In the genomic region with DNA sequence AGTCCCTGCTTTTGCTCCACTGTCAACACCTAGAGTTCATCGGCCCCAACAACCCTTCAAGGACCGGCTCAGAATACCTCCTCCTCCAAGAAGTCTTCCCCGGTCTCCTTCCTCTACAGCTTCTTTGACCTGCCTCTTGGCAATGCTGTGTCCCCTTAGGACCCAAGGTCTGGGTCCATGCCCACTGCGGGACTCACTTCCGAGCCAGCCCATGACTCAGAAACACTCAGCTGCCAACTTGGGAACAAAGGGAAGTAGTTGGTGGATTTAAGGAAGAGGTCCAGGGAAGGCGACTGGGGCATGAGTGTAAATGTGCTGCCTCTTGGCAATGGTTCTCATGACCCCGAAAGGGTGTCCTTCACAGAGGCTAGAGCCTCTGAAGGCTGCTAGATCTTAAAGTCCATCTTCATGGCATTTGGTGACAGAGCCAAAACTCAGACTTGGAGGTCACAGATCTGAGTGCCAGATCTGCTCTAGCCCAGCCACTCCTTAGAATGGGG, we compare ENCODE assay signal across 19 mouse cellular contexts. TPM values are rescaled to one million over a fixed set of nuclear protein-coding genes. Genes with fewer than 3 reads are reported as not detected.
DNase-seq lines count a peak whose midpoint lies in the region; ATAC-seq lines count a peak whose summit lies in the region.
"Had no signal": no experiment of that assay in that cellular context is flagged by ENCODE, and none has a peak within 500 bp of the region (broad histone marks: within the 10 kb centered on the region; RNA-seq: fewer than 3 reads in every experiment).

No protein-coding gene starts in this region.

- H3K36me3 ChIP-seq in hindbrain, embryonic 10.5 days, result peaks cover 50% of the 10 kb centered on the region
- H3K36me3 ChIP-seq in hindbrain, embryonic 12.5 days, result peaks cover 48% of the 10 kb centered on the region
- peaks cover 32% of the 10 kb centered on the region for H3K36me3 ChIP-seq in midbrain, embryonic 16.5 days (ENCODE audit: control insufficient read depth, insufficient read depth, low read length)
- H3K36me3 ChIP-seq in midbrain, embryonic 11.5 days (ENCODE audit: control insufficient read depth, insufficient read depth, low read length), result peaks cover 12% of the 10 kb centered on the region

- peak overlapping the region; percentile 12; the same call in 1 of the 2 replicates for H3K4me3 ChIP-seq in hindbrain, embryonic 10.5 days
- H3K4me3 ChIP-seq in hindbrain, embryonic 12.5 days, result no peak overlapping the region
- H3K4me3 ChIP-seq in midbrain, embryonic 16.5 days (ENCODE audit: low read depth, low read length), result no peak overlapping the region
- no peak overlapping the region for H3K4me3 ChIP-seq in midbrain, embryonic 11.5 days (ENCODE audit: low read depth, low read length)
- H3K4me3 ChIP-seq: midbrain, embryonic 12.5 days had no signal

- no peaks in the 10 kb centered on the region for H3K9me3 ChIP-seq in hindbrain, embryonic 10.5 days
- H3K9me3 ChIP-seq in hindbrain, embryonic 12.5 days (replicated peaks), result no peaks in the 10 kb centered on the region
- H3K9me3 ChIP-seq in midbrain, embryonic 16.5 days (replicated peaks; ENCODE audit: control insufficient read depth, low read length, poor library complexity, severe bottlenecking), result no peaks in the 10 kb centered on the region
- no peaks in the 10 kb centered on the region for H3K9me3 ChIP-seq in midbrain, embryonic 11.5 days (ENCODE audit: control insufficient read depth, low read length)
- H3K9me3 ChIP-seq: embryonic facial prominence, embryonic 10.5 days; G1E; limb, embryonic 15.5 days; midbrain, embryonic 12.5 days had no signal

- no peak overlapping the region for H3K9ac ChIP-seq in hindbrain, embryonic 12.5 days
- 0 out of 2 replicates have a peak overlapping the region, but pooled peaks have one; percentile 20 for H3K9ac ChIP-seq in midbrain, embryonic 16.5 days (ENCODE audit: low read depth, low read length)
- H3K9ac ChIP-seq in midbrain, embryonic 11.5 days (ENCODE audit: low read length), result no peak overlapping the region
- H3K9ac ChIP-seq: limb, embryonic 15.5 days; lung, embryonic 14.5 days; midbrain, embryonic 12.5 days had no signal

- H3K27me3 ChIP-seq in hindbrain, embryonic 10.5 days (ENCODE audit: insufficient read depth, poor library complexity, severe bottlenecking), result peaks cover 52% of the 10 kb centered on the region
- peaks cover 25% of the 10 kb centered on the region; the same call in 1 of the 2 replicates for H3K27me3 ChIP-seq in hindbrain, embryonic 12.5 days
- no peaks in the 10 kb centered on the region for H3K27me3 ChIP-seq in midbrain, embryonic 16.5 days (ENCODE audit: control insufficient read depth, insufficient read depth, low read depth, low read length)
- peaks cover 5% of the 10 kb centered on the region for H3K27me3 ChIP-seq in midbrain, embryonic 11.5 days (ENCODE audit: control insufficient read depth, insufficient read depth, low read length)
- H3K27me3 ChIP-seq: limb, embryonic 15.5 days had no signal

- H3K27ac ChIP-seq in hindbrain, embryonic 10.5 days, result no peak overlapping the region
- no peak overlapping the region for H3K27ac ChIP-seq in hindbrain, embryonic 12.5 days
- no peak overlapping the region for H3K27ac ChIP-seq in midbrain, embryonic 16.5 days (ENCODE audit: low read length)
- no peak overlapping the region for H3K27ac ChIP-seq in midbrain, embryonic 11.5 days (ENCODE audit: low read depth, low read length)
- H3K27ac ChIP-seq: embryonic facial prominence, embryonic 10.5 days; limb, embryonic 15.5 days; macrophage; midbrain, embryonic 12.5 days had no signal

- H3K4me2 ChIP-seq in hindbrain, embryonic 12.5 days (replicated peaks), result no peak overlapping the region
- H3K4me2 ChIP-seq in midbrain, embryonic 16.5 days (ENCODE audit: low read length), result no peak overlapping the region
- no peak overlapping the region for H3K4me2 ChIP-seq in midbrain, embryonic 11.5 days
- H3K4me2 ChIP-seq: midbrain, embryonic 12.5 days had no signal

- ATAC-seq in hindbrain, embryonic 12.5 days (ENCODE audit: low FRiP score), result no peak
- ATAC-seq in midbrain, embryonic 16.5 days, result no peak
- ATAC-seq in midbrain, embryonic 11.5 days (ENCODE audit: low FRiP score), result no peak
- ATAC-seq: CD4-positive, CD25-positive, alpha-beta regulatory T cell, adult 4 months; forebrain, embryonic 16.5 days had no signal

- peaks cover 19% of the 10 kb centered on the region for H3K4me1 ChIP-seq in hindbrain, embryonic 10.5 days (replicated peaks)
- H3K4me1 ChIP-seq in hindbrain, embryonic 12.5 days, result peaks cover 12% of the 10 kb centered on the region
- peaks cover 10% of the 10 kb centered on the region for H3K4me1 ChIP-seq in midbrain, embryonic 16.5 days (ENCODE audit: control insufficient read depth, insufficient read depth, low read length)
- H3K4me1 ChIP-seq in midbrain, embryonic 11.5 days (ENCODE audit: control insufficient read depth, insufficient read depth, low read length), result peaks cover 5% of the 10 kb centered on the region; the same call in 1 of the 2 replicates

- no peak for DNase-seq in hindbrain, embryonic 10.5 days (ENCODE audit: low spot score)
- DNase-seq in midbrain, embryonic 11.5 days (ENCODE audit: low spot score, missing footprints), result no peak
- DNase-seq in adrenal gland, adult 8-10 months, result peak; percentile 80
- DNase-seq in frontal cortex, postnatal 25 days (ENCODE audit: low spot score in 2 of 2), result no peak
- no peak for DNase-seq in urinary bladder, postnatal 4 days (ENCODE audit: low spot score in 2 of 2)
- DNase-seq: gastrocnemius, postnatal 14 days; kidney, adult 18-20 months; kidney, postnatal 10 days; lung, embryonic 14.5 days; thymus, adult 18-20 months had no signal

- WGBS in hindbrain, embryonic 10.5 days, result 95% methylated on average over 7 of the region's 7 CpGs
- 92% methylated on average over 7 of the region's 7 CpGs for WGBS in hindbrain, embryonic 12.5 days
- 87% methylated on average over 7 of the region's 7 CpGs for WGBS in midbrain, embryonic 16.5 days
- WGBS in midbrain, embryonic 11.5 days, result 89% methylated on average over 7 of the region's 7 CpGs

RNA-seq across cellular contexts. Expression of a gene that starts 1.7 kb away (rescaled TPM):
- 41.4 and 66.7 TPM in 2 replicates for polyA plus RNA-seq in hindbrain, embryonic 10.5 days (2016; fragmentation: Nextera tagmentation; extraction: Ambion mirVana)
- 62.6 and 72.8 TPM in 2 replicates for polyA plus RNA-seq in hindbrain, embryonic 12.5 days (2016; fragmentation: Nextera tagmentation; extraction: Ambion mirVana)
- 117 and 132 TPM in 2 replicates for polyA plus RNA-seq in midbrain, embryonic 16.5 days (2015; fragmentation: Nextera tagmentation; extraction: Ambion mirVana)
- 46.4 and 49.4 TPM in 2 replicates for polyA plus RNA-seq in midbrain, embryonic 11.5 days (2014; fragmentation: Nextera tagmentation; extraction: Ambion mirVana)
- total RNA-seq in adrenal gland, adult 8-10 months (2022), result 100 to 1,000 TPM; 120 to 179 (median 148) TPM

RNA-seq across cellular contexts. Expression of a gene that starts 8.0 kb away (rescaled TPM):
- polyA plus RNA-seq in hindbrain, embryonic 10.5 days (2016; fragmentation: Nextera tagmentation; extraction: Ambion mirVana), result not detected in 2 replicates
- 0.95 and 1.2 TPM in 2 replicates for polyA plus RNA-seq in hindbrain, embryonic 12.5 days (2016; fragmentation: Nextera tagmentation; extraction: Ambion mirVana)
- polyA plus RNA-seq in midbrain, embryonic 16.5 days (2015; fragmentation: Nextera tagmentation; extraction: Ambion mirVana), result 0.86 and 1.2 TPM in 2 replicates
- polyA plus RNA-seq in midbrain, embryonic 11.5 days (2014; fragmentation: Nextera tagmentation; extraction: Ambion mirVana), result 0.30 TPM in 1 of 2 replicates, not detected in the other
- 1 to 10 TPM in 2 of 4 experiments, under 1 TPM in 2; 0.32 to 3.7 (median 1.3) TPM for total RNA-seq in adrenal gland, adult 8-10 months (2022)
- total RNA-seq: G1E had no signal
- polyA plus RNA-seq: CD4-positive, CD25-positive, alpha-beta regulatory T cell, adult 4 months; embryonic facial prominence, embryonic 10.5 days; forebrain, embryonic 16.5 days; lung, embryonic 14.5 days had no signal

RNA-seq across cellular contexts. Expression of a gene that starts 15.6 kb away (rescaled TPM):
- 26.3 and 32.3 TPM in 2 replicates for polyA plus RNA-seq in hindbrain, embryonic 10.5 days (2016; fragmentation: Nextera tagmentation; extraction: Ambion mirVana)
- 34.5 and 35.1 TPM in 2 replicates for polyA plus RNA-seq in hindbrain, embryonic 12.5 days (2016; fragmentation: Nextera tagmentation; extraction: Ambion mirVana)
- 50.7 and 51.4 TPM in 2 replicates for polyA plus RNA-seq in midbrain, embryonic 16.5 days (2015; fragmentation: Nextera tagmentation; extraction: Ambion mirVana)
- 24.7 and 25.4 TPM in 2 replicates for polyA plus RNA-seq in midbrain, embryonic 11.5 days (2014; fragmentation: Nextera tagmentation; extraction: Ambion mirVana)
- total RNA-seq in adrenal gland, adult 8-10 months (2022), result 10 to 100 TPM; 42.2 to 52.5 (median 51.1) TPM

RNA-seq across cellular contexts. Expression of a gene that starts 26.9 kb away (rescaled TPM):
- 12.3 and 17.0 TPM in 2 replicates for polyA plus RNA-seq in hindbrain, embryonic 10.5 days (2016; fragmentation: Nextera tagmentation; extraction: Ambion mirVana)
- polyA plus RNA-seq in hindbrain, embryonic 12.5 days (2016; fragmentation: Nextera tagmentation; extraction: Ambion mirVana), result 44.4 and 47.5 TPM in 2 replicates
- polyA plus RNA-seq in midbrain, embryonic 16.5 days (2015; fragmentation: Nextera tagmentation; extraction: Ambion mirVana), result 55.1 and 66.3 TPM in 2 replicates
- polyA plus RNA-seq in midbrain, embryonic 11.5 days (2014; fragmentation: Nextera tagmentation; extraction: Ambion mirVana), result 12.9 and 13.8 TPM in 2 replicates
- 10 to 100 TPM; 23.2 to 50.0 (median 34.4) TPM for total RNA-seq in adrenal gland, adult 8-10 months (2022)
- polyA plus RNA-seq: CD4-positive, CD25-positive, alpha-beta regulatory T cell, adult 4 months had no signal

RNA-seq across cellular contexts. Expression of a gene that starts 27.9 kb away (rescaled TPM):
- polyA plus RNA-seq in hindbrain, embryonic 10.5 days (2016; fragmentation: Nextera tagmentation; extraction: Ambion mirVana), result 56.3 and 69.4 TPM in 2 replicates
- 59.1 and 66.3 TPM in 2 replicates for polyA plus RNA-seq in hindbrain, embryonic 12.5 days (2016; fragmentation: Nextera tagmentation; extraction: Ambion mirVana)
- polyA plus RNA-seq in midbrain, embryonic 16.5 days (2015; fragmentation: Nextera tagmentation; extraction: Ambion mirVana), result 56.3 and 58.7 TPM in 2 replicates
- polyA plus RNA-seq in midbrain, embryonic 11.5 days (2014; fragmentation: Nextera tagmentation; extraction: Ambion mirVana), result 43.1 and 46.9 TPM in 2 replicates
- total RNA-seq in adrenal gland, adult 8-10 months (2022), result 100 to 1,000 TPM in 1 of 4 experiments, 10 to 100 TPM in 3; 71.6 to 115 (median 85.4) TPM
